Mouse (Mus musculus) embryo, embryonic 10 days (tissue): ENCODE results near the gene Tmem236.

Source experiments
- DNase-seq: peaks from one replicate; pipeline ENCODE4 v3.0.0-alpha.2; 2015; ENCODE audit warnings: low spot score

Tmem236 gene

DNA sequence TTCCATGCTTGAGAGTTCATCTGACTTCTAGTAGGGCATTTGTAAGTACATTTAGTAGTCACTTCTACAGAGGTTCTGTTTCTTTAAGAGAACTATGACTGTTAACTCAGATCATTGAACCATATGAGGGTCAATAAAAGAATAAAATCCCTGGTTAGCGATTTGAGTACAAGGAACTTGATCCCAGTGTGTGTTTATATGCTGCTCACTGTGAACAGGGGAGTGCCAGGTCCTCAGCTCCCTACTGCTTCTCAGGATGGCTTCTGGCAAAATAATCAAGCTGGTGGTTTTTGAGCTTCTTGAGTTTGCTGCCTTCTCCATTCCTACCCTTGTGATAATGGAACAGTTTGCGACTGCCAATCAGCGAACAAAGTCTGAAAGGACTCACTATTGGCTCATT, at the start of gene Tmem236:
Gene Tmem236, plus strand, starts transcription at position 190 of the 400 bp plus-strand sequence.
- no peak for DNase-seq

DNA sequence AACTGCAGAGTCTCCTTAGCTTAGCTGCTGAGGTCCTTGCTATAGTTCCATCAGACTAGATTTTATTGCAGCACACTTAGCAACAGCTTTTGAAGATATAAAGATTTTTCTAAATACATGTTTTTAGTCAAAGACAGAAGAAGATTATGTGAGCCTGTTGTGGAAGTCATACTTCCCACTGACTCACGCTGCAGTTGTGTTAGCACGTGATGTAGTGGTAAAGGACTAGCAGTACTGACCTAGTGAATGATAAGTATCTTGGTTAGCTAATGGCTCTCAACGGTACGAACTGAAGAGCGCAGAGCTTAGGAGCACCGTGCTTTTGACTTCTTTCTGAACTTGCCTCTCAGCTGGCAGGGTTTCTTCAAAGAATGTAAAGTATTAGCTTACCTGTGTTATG, 47.9 kb upstream of the Tmem236 start:
- DNase-seq: no peak

DNA sequence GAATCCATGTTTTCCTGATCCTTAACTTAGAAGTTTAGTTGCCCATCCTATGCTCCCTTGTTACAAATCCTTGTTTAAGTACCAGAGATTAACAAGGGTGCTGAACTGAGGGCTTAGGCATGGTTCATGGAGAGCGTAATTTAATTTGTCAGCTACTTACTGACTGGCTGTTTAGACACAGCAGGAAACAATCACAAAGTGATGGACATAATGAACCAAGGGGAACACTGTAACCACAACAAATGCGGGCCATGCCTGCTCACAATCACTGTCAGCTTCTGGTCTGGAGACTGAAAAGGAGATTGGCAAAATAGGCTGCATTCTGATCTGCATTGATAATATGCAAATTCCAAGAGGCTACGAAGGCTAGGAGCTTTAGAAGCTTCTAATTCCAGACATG, 46.7 kb upstream of the Tmem236 start:
- peak; percentile 11 for DNase-seq

DNA sequence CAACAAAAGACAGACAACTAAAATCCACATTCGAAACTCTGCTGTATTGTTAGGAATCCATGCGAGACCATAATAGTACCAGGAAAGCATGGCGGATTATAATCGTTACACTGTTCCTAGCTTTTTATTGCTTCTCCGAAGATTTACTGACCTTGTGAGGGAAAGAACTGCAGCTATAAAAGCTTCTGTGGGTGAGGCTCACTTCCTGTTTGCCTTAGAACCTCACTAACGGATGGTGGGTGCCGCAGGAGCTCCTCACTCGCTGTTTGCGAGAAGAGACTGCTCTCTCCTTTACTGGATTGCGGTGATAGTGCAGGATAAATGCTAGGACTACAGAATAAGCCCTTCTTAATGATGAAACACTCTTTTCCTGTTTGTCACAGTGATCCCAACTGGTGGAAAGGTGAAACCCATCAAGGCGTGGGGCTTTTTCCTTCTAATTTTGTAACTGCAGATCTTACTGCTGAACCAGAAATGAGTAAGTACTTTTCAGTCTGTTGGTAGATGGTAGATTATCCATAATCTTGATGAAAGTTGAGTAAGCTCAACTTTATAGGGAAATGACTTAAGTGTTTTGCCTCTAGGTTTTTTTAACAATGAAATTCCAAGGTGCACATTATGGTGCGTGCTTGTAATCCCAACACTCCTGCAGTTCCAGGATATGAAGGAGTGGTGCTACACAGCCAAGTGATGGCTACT, 43.5 kb upstream of the Tmem236 start:
- no peak for DNase-seq

DNA sequence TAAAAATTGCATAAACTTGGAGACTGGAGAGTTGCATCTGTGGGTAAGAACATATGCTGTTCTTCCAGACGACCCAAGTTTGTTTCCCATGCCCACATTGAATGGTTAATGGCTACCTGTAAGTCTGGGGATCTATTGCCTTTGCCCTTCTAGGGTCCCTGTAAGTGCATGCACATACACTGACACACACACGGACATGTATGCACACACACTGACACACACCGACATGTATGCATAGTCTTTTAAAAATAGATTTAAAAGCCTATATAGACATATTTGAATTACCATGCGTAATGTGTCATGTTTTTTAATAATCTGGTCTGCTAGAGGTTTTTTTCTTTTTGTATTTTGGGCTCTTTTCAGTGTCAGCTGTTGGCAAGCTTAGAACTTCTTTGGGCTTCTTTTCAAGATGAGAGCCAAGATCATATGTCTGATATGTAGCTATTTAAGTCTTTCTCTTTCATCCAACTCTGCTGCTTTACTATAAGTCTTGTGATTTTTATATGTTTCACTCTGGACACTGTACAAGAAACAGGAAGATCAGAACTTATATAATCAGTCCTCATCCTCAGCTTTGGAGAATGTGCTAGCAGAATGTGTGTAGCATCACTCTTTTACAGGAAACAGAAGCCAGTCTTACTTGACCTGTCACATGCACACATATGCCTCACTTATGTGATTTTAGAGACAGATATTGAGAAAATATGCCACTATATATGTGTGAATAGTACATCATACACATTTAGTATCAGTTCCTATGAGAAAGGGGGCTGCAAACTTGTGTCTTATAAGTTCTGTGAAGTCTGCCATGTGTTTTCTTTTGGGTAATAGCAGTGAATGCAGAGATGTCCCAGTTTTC, 41.6 kb upstream of the Tmem236 start:
- no peak for DNase-seq

DNA sequence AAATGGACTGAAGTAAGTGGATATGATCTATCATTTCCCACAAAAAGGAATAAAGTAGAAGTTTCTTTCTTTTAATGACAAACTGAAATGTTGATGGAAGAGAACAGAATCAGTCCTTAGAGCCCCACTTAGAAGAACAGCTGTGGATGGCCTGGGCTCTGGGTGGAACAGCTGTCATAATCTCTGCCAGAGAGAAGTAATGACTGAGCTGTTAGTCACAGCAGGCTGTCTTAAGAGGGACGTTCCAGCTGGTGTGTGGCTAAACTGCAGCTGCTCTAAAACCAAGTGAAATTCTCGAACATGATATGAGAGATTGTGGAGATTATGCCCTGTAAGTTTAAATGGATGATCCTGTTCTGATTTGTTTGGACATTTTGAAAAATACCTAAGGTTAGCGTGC, 37.4 kb upstream of the Tmem236 start:
- DNase-seq: no peak

DNA sequence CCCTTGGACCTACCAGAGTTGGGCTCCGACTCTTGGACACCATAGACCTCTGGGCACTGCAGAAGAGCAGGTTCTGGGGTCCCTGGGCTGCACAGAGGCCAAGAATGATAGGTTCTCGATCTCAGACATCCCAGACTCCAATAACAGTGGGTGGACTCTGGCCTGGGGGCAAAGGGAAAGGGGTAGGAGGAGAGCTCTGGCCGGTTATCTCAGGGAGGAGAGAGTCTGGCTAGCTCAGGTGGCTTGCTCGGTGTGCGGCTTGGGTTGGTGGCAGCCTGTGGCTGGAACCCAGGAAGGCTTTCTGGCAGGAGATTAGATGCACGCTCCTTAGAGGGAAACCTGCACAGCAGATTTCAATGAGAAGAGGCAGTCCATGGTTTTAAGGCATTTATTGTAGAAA, 34.7 kb upstream of the Tmem236 start:
- no peak for DNase-seq

DNA sequence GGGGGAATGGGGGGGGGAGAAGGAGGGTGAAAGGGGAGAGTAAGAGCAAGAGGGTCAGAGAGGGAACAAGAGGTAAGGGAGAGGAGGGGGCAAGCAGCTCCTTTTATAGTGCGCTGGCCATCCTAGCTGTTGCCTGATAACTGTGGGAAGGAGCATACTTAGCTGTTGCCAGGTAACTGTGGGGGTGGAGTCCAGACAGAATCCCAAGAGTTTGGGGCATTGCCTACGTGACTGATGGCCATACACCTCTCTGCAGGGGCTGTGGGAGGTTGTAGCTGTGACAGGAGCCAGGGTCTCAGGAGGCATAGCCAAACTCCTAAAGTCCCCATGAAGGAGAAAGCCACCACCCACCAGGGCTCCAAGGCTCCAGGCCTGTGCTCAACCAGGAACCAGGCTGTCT, 34.3 kb upstream of the Tmem236 start:
- DNase-seq: peak; percentile 21

DNA sequence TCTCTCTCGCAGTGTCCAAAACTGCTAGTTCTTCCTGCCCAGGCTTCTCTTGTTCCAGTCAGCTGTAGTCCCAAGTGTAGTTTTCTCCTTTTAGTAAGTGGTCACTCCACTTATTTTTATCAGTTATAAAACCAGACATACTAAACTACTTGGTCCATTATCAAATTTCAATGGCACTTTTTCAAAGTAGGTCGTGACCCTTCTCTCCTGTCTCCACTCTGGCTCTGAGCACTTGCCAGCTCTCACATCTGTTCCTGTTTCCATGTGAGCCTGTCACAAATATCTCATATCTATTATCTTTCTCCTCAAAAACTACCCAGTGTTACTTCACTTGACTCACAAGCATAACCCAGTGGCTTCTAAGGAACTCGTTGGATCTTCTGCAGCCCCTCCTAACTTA, 29.0 kb upstream of the Tmem236 start:
- no peak for DNase-seq

DNA sequence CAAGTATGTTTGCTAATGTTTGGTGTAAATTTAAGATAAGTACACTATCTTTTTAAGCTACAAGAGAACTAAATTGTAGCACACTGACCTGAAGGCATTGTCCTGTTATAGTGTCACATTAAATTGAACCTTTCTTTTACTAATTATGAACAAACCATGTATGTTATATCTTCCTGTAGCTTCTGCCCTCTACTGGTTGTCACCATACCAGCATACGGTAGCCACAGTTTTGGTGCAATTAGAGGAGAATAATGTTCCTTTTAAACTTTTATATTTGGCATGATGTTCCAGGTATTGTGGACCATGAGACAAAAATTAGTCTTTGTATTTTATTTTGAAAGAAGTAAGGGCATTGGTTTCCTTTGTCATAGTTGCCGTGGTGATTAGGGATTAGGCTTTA, 27.4 kb upstream of the Tmem236 start:
- DNase-seq: no peak

DNA sequence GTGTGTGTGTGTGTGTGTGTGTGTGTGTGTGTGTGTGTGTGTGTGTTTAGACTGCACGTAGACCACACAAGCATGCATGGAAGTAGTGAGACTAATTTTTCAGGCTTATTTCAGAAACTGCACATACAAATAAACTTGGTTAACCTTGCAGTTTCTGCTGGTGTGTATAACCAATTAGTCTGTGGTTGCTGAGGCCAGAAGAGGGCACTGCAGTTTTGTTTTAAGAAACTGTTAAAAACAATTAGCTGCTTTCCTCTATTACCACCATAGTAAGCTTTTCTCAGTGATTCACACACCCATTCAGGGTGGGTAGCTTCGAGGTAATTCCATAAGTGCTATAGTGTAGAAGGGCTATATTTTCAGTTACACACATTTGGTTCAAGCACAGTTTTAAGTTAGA, 23.5 kb upstream of the Tmem236 start:
- DNase-seq: no peak

DNA sequence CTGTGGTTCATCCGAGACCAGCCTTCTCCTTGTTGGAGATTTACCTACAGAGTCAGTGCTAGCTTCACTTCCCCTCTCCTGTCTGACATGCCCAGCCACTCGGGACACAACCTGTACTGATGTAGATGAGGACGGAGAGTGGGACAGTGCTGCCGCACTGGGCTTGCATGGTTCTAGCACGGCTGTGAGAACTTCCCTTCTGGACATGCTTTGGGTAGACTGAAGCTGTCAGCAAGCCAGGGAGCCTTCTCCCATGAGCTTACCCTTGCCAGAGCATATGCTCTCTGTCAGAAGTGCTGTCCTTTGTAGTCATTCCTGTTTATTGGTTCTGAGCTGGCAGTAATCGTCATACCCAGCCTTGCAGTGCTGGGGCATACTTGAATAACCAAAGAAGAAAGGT, 22.5 kb upstream of the Tmem236 start:
- no peak for DNase-seq

DNA sequence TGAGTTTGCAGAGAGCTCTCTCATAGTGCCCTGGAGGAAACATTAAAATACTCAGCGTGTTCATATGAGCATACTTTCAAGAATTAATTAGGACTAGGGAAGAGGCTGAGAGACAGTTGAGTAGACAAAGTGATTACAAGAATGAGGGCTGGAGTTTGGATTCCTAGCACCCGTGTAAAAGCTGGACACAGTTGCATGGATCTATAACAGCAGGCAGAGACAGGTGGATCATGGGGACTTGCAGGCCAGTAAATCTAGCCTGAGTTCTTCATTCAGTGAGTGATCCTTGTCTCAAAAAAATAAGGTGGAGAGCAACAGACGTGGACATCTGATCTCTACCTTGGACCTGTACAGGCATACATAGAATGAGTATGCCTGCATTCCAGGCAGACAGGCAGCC, 15.3 kb upstream of the Tmem236 start:
- DNase-seq: no peak

DNA sequence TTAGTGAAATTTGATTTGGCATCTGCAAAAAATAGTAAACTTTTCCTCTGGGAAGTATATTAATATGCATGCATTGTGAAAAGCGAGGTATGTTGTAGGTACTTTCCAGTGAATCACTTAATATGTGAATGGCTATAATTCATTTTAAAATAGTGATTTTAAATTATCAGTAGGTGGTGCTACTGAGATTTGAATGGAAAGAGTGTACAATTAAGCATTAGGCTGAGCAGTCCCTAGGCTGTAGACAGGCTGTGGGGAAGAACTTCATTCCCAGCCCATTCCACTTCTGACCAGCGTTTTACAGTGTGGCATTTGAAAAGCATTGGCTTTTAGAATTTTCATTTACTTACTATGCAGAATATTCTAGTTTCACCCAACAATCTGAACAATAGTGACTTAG, 14.6 kb upstream of the Tmem236 start:
- DNase-seq: no peak

DNA sequence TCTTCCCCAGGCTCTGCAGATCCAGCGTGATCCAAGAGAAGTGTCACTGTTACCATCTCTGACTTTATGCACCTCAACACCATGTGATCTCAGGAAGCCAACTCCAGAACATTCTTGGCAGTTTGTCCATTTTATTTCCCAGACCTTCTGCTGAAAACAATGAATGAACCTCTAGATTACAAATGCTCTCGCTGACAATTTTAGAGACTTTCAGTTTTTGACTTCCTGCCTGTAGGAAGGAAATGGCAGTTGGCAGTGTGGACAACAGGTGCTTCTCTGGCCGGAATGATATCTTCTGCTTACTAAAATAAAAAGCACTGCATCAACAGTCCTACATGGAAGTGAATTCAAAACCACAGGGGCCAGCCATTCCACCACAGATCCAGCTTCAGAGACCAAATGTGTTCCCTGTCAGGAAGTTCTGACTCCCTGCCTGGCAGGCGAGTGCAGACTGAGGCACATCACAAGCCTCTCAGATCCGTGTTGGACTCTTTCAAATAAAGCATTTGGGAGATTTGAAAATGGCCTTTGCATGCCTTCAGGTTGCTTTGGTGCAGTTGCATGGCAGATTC, 9.8 kb upstream of the Tmem236 start:
- no peak for DNase-seq

DNA sequence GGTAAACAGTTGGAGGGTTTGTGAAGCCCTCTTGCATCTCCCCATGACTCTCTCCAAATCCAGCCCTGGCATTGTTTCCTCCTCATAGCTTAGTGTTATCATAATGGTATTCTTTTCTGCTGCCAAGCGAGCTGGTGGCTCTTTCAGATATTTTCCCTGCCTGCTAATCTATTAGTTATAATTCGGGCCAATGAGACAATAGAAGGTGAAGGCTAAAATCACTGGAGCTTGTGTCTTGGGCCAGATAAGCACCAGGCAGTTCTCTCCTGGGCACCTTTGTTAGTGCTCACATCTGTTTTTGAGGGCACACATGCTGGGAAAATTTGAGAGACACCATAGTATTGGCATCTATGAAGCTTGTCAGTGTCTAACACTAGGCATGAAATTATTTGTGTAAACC, 9.3 kb upstream of the Tmem236 start:
- DNase-seq: no peak

DNA sequence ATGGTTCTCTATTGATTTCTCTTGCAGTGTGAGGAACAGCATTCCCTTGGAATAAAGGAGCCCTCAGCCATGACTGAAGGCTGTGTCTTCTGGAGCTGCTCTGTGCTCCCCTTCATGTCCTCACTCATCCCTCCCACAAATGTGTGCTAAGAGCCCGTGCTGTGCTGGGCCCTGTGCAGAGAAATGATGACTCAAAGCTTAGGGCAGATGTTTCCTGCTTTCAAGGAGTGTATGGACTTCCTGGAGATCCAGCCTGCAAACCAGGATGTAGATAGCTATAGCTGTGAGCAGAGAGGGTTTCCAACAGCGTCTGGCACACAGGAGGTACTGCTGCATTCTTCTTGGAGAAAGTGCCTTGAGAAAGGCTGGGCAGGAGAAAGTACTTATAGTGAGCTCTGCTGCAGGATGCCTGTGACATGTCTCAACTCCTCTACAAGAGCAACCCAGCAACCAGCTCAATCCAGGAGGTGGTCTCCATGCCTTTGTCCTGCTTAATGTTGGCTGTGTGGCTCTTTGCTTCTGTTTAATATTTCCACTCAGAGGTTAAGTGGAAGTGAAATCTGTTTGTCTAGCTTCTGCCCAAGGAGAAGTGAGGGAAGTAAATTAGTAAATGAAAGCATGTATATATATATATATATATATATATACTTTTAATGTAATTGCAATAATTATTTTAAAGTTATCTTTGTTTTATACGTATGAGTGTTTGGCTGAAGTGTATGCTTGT, 8.5 kb upstream of the Tmem236 start:
- DNase-seq: peak; percentile 11

DNA sequence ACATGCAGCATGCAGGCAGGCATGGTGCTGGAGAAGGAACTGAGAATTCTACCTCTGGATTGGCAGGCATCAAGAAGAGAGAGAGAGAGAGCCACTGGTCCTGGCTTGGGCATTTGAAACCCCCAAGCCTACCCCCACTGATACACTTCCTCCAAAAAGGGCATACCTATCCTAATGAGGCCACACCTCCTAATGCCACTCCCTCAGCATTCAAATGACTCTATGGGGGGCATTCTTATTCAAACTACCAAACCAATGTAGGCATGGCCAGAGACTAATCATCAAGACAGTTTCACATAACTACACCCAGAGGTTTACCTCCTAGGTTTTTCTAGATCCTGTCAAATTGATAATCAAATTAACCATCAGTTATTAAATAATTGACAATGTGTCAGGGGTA, 6.6 kb upstream of the Tmem236 start:
- DNase-seq: no peak

DNA sequence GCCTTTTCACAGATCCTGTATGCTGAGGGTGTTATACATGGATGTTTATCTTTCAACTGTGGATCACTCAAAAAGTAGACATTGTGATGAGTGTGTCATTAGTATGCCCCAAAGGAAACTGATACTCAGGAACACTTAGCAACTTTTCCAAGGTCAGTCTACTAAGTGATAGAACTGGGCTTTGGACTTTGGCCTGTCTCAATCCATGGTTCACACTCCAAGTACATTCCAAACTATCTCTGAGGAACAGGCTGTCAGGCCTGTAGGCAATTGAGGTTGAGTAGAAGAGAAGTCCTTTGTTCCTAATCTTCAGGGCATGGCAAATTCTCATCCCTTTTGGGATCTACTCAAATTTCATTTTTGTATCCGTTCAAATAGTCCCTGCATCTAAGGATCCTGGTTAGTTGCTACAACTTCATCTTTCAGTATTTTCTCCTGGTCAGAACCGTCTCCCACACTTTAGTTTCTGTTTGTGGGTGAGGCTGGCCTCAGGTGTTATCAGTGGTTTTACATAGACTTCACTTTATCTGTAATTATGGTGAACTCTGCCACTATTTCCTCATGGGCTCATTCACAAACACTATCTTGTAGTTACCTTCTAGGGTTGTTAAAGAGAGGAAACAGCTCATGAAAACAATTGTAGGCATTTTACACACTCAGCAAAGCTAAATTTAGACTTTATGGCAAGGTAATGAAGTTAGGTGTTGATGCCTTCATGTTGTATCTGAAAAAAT, 2.3 kb downstream of the Tmem236 start:
- DNase-seq: no peak

DNA sequence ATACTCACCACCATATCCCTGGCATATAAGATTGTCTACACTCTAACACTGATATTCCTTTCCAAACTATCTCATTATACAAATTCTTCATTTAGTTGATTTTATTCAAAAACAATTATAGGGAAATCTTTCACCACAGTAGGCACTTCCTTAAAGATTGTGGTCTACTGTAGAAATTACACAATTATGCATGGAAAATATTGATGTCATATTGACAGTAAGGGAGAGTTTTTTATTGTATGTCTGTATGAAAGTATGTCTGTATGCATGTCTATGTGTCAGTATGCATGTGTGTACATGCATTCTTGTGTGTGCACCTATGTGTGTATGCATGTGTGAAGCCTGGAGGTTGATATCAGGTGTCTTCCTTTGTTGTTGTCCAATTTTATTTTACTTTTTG, 10.1 kb downstream of the Tmem236 start:
- DNase-seq: no peak

DNA sequence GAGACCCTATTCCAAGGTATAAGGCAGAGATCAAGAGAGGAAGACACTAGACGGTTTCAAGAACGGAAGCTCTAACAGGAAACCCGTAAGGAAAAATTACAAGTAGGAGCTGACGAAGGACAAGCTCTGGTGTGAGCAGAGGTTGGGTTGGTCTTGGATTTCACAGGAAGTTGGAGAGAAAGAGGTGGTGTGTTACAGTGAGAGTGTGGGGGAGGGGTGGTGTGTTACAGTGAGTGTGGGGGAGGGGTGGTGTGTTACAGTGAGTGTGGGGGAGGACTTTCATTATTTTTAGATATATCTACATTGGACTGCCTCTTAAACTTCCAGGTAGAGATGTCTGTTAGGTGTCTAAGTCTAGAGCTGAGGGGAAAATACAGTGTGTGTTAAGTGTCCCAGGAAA, 16.4 kb downstream of the Tmem236 start:
- DNase-seq: no peak

DNA sequence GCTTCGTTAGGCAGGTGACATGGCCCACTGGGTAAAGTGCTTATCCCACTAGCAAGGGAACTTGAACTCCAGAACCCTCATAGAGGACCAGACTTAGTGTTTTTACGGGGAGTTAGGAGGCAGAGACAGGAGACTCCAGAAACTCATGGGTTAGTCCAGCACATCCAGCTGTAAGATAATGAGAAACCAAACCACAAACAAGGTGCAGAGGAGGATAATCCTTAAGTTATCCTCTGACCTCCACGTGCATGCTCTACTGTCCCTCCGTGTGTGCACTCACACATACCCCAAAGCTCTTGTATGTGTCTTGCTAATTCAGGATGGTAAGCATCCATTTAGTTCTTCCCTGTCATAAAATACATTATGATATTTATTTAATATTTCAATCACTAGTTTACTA, 17.3 kb downstream of the Tmem236 start:
- no peak for DNase-seq
